Mouse (Mus musculus) liver, embryonic 13.5 days (tissue): ENCODE data around the gene Hdgf. TPM values are rescaled to one million over a fixed set of nuclear protein-coding genes. Genes with fewer than 3 reads are reported as not detected.
"Not testable (repeated sequence)": the region's sequence is repeated elsewhere in the genome, so short reads cannot be mapped to it uniquely, and the experiment has no call there.

ENCODE experiments used
- ATAC-seq: fragments of 200-750 bp; cut with Nextera tagmentation; 2 replicates; pipeline ENCODE4 v1.8.0; 2017; ENCODE audit warnings: low read depth, mild to moderate bottlenecking, moderate number of reproducible peaks, moderate library complexity
- DNase-seq: peaks from one replicate; pipeline ENCODE4 v3.0.0; 2022
- H3K27ac ChIP-seq: fragments of 300-500 bp; sonication (generic); 2 replicates; pipeline ENCODE4 v1.5.1; 2015; ENCODE audit warnings: moderate library complexity, mild to moderate bottlenecking, inconsistent platforms
- H3K27me3 ChIP-seq: fragments of 300-500 bp; sonication (generic); 2 replicates; pipeline ENCODE4 v1.6.1; 2015; ENCODE audit warnings: mild to moderate bottlenecking, inconsistent platforms
- H3K36me3 ChIP-seq: fragments of 300-500 bp; sonication (generic); 2 replicates; pipeline ENCODE4 v1.6.1; 2015; ENCODE audit warnings: mild to moderate bottlenecking, inconsistent platforms
- H3K4me1 ChIP-seq: fragments of 300-500 bp; sonication (generic); replicated peaks from 2 replicates; pipeline ENCODE4 v1.6.1; 2015; ENCODE audit warnings: inconsistent platforms
- H3K4me2 ChIP-seq: fragments of 300-500 bp; sonication (generic); 2 replicates; pipeline ENCODE4 v1.6.1; 2015; ENCODE audit warnings: inconsistent platforms, mild to moderate bottlenecking, moderate library complexity
- H3K4me3 ChIP-seq: fragments of 300-500 bp; sonication (generic); replicated peaks from 2 replicates; pipeline ENCODE4 v1.5.1; 2015; ENCODE audit warnings: mild to moderate bottlenecking, inconsistent platforms
- H3K9ac ChIP-seq: fragments of 300-500 bp; sonication (generic); 2 replicates; pipeline ENCODE4 v1.6.1; 2015; ENCODE audit warnings: mild to moderate bottlenecking, inconsistent platforms
- H3K9me3 ChIP-seq: fragments of 300-500 bp; sonication (generic); replicated peaks from 2 replicates; pipeline ENCODE4 v1.6.1; 2016; ENCODE audit warnings: inconsistent platforms
- WGBS: fragments of 180-500 bp; shearing (Covaris S2); methylation state at CpG from one replicate; pipeline ENCODE4 v1.1.7; 2015; ENCODE audit not compliant: insufficient replicate concordance; 5-methylcytosine and 5-hydroxymethylcytosine counted together
- polyA plus RNA-seq: library from polyadenylated mRNA; unstranded; fragments of >200 nt; fragmentation: Nextera tagmentation; extraction: Ambion mirVana; gene quantifications from 2 replicates; pipeline ENCODE4 v1.2.1, GENCODE M21; 2015

The Hdgf gene
- 263 and 283 TPM in 2 replicates for polyA plus RNA-seq

- peaks cover 72% of the 10 kb centered on the region for H3K4me1 ChIP-seq
- peak within 1 kb of the TSS; percentile 99 for H3K4me3 ChIP-seq
- H3K36me3 ChIP-seq: peaks cover 19% of the 10 kb centered on the region
- no peaks in the 10 kb centered on the region for H3K27me3 ChIP-seq
- ATAC-seq (peak; percentile 84), DNase-seq (peak; percentile 94)
- H3K9me3 ChIP-seq: no peaks in the 10 kb centered on the region
- under 1% methylated on average over 57 of the region's 57 CpGs for whole genome bisulfite sequencing
- H3K9ac ChIP-seq: peak within 1 kb of the TSS; percentile 100
- peak within 1 kb of the TSS; percentile 95 for H3K4me2 ChIP-seq
- peak within 1 kb of the TSS; percentile 95 for H3K27ac ChIP-seq
Measured at GRCm38 (mm10) chr3:87905880-87906485, at the start of gene Hdgf. Gene Hdgf, plus strand, starts transcription at chr3:87906321.

- Histone ChIP-seq H3K9ac (no peak overlapping the region), H3K4me2 (no peak overlapping the region), H3K27me3 (no peaks in the 10 kb centered on the region), H3K27ac (no peak overlapping the region), H3K36me3 (peaks cover 64% of the 10 kb centered on the region), H3K4me3 (no peak overlapping the region), H3K9me3 (no peaks in the 10 kb centered on the region), H3K4me1 (no peaks in the 10 kb centered on the region)
- no peak for DNase-seq
- WGBS: 87% methylated on average over 8 of the region's 8 CpGs
- ATAC-seq: no peak
Measured at GRCm38 (mm10) chr3:87857666-87858065, 48.5 kb upstream of the Hdgf start.

GRCm38 (mm10) chr3:87859813-87860212 lies 46.3 kb upstream of the Hdgf start:
- Histone ChIP-seq H3K9ac (no peak overlapping the region), H3K9me3 (no peaks in the 10 kb centered on the region), H3K36me3 (peaks cover 80% of the 10 kb centered on the region), H3K27ac (no peak overlapping the region), H3K4me2 (no peak overlapping the region), H3K4me3 (no peak overlapping the region), H3K4me1 (no peaks in the 10 kb centered on the region), H3K27me3 (no peaks in the 10 kb centered on the region)
- 35% methylated on average over 3 of the region's 3 CpGs for WGBS
- DNase-seq: peak; percentile 19
- no peak for ATAC-seq

GRCm38 (mm10) chr3:87864111-87864510 lies 42.0 kb upstream of the Hdgf start:
- not testable (repeated sequence) for H3K27me3 ChIP-seq, H3K9ac ChIP-seq, H3K27ac ChIP-seq, H3K4me3 ChIP-seq, H3K4me1 ChIP-seq, ATAC-seq, H3K4me2 ChIP-seq, H3K9me3 ChIP-seq, DNase-seq
- WGBS: 79% methylated on average over 4 of the region's 4 CpGs
- H3K36me3 ChIP-seq: peaks cover 91% of the 10 kb centered on the region

GRCm38 (mm10) chr3:87877730-87878129 lies 28.4 kb upstream of the Hdgf start:
- no peak for ATAC-seq
- H3K4me2 ChIP-seq: no peak overlapping the region
- 90% methylated on average over 4 of the region's 4 CpGs for WGBS
- peaks cover 60% of the 10 kb centered on the region for H3K36me3 ChIP-seq
- no peak for DNase-seq
- no peak overlapping the region for H3K9ac ChIP-seq
- no peaks in the 10 kb centered on the region for H3K27me3 ChIP-seq
- H3K27ac ChIP-seq: no peak overlapping the region
- peaks cover 4% of the 10 kb centered on the region for H3K4me1 ChIP-seq
- no peak overlapping the region for H3K4me3 ChIP-seq
- no peaks in the 10 kb centered on the region for H3K9me3 ChIP-seq

DNA sequence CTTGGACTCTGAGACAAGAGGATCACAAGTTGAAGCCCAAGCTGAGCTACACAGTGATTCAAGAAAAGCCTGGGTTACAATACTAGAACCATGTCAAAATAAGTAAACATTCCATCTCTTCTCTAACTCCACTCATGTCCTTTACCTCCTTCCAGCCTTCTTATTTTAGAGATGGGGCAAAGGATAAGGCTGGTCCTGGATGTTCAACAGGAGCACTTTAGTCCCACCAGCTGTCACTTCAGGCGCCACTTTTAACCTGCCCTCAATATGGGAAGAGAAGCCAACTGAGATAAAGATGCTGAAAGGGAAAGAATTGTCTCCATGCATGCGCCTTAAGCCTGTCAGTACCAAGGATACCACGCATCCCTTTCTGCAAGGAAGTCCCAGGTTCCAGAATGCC lies 21.8 kb upstream of the Hdgf start:
- H3K4me2 ChIP-seq: peak overlapping the region; percentile 80
- H3K9me3 ChIP-seq: 0 out of 2 replicates have a peak, but pooled peaks cover 3% of the 10 kb centered on the region
- DNase-seq (no peak), ATAC-seq (no peak)
- H3K4me1 ChIP-seq: peaks cover 29% of the 10 kb centered on the region
- H3K27ac ChIP-seq: peak overlapping the region; percentile 90
- WGBS: 0% methylated on average over 3 of the region's 3 CpGs
- H3K36me3 ChIP-seq: peaks cover 24% of the 10 kb centered on the region
- no peaks in the 10 kb centered on the region for H3K27me3 ChIP-seq
- H3K9ac ChIP-seq: peak overlapping the region; percentile 97
- H3K4me3 ChIP-seq: peak overlapping the region; percentile 97

GRCm38 (mm10) chr3:87884708-87885251 lies 21.3 kb upstream of the Hdgf start:
- H3K9me3 ChIP-seq: 0 out of 2 replicates have a peak, but pooled peaks cover 3% of the 10 kb centered on the region
- H3K4me3 ChIP-seq: peak overlapping the region; percentile 97
- ATAC-seq (peak; percentile 3), DNase-seq (peak; percentile 37)
- H3K27ac ChIP-seq: peak overlapping the region; percentile 90
- peaks cover 23% of the 10 kb centered on the region for H3K36me3 ChIP-seq
- H3K4me1 ChIP-seq: peaks cover 29% of the 10 kb centered on the region
- WGBS: under 1% methylated on average over 28 of the region's 28 CpGs
- H3K27me3 ChIP-seq: no peaks in the 10 kb centered on the region
- H3K9ac ChIP-seq: peak overlapping the region; percentile 97
- H3K4me2 ChIP-seq: peak overlapping the region; percentile 80

GRCm38 (mm10) chr3:87885281-87886003 lies 20.7 kb upstream of the Hdgf start, which contains the start of gene Prcc:
Gene Prcc, minus strand, starts transcription at chr3:87885608.
- WGBS: under 1% methylated on average over 33 of the region's 33 CpGs
- 0 out of 2 replicates have a peak, but pooled peaks cover 3% of the 10 kb centered on the region for H3K9me3 ChIP-seq
- peak within 1 kb of the TSS; percentile 97 for H3K4me3 ChIP-seq
- no peaks in the 10 kb centered on the region for H3K27me3 ChIP-seq
- H3K36me3 ChIP-seq: peaks cover 16% of the 10 kb centered on the region
- H3K4me1 ChIP-seq: peaks cover 29% of the 10 kb centered on the region
- peak; percentile 91 for DNase-seq
- ATAC-seq: peak; percentile 94
- peak within 1 kb of the TSS; percentile 80 for H3K4me2 ChIP-seq
- peak within 1 kb of the TSS; percentile 90 for H3K27ac ChIP-seq
- H3K9ac ChIP-seq: peak within 1 kb of the TSS; percentile 97

- Histone ChIP-seq H3K27me3 (no peaks in the 10 kb centered on the region), H3K4me1 (peaks cover 29% of the 10 kb centered on the region), H3K27ac (peak overlapping the region; percentile 90), H3K4me2 (peak overlapping the region; percentile 80), H3K9ac (peak overlapping the region; percentile 44), H3K9me3 (0 out of 2 replicates have a peak, but pooled peaks cover 3% of the 10 kb centered on the region), H3K36me3 (peaks cover 12% of the 10 kb centered on the region), H3K4me3 (peak overlapping the region; percentile 97)
- DNase-seq (no peak), ATAC-seq (peak; percentile 6; the same call in 1 of the 2 replicates)
- 8% methylated on average over 10 of the region's 10 CpGs for WGBS
Measured at GRCm38 (mm10) chr3:87886004-87886365, 20.1 kb upstream of the Hdgf start.

- Histone ChIP-seq H3K4me1 (peaks cover 29% of the 10 kb centered on the region), H3K27ac (peak overlapping the region; percentile 90), H3K4me2 (peak overlapping the region; percentile 80), H3K9me3 (0 out of 2 replicates have a peak, but pooled peaks cover 3% of the 10 kb centered on the region), H3K9ac (peak overlapping the region; percentile 44; the same call in 1 of the 2 replicates), H3K36me3 (peaks cover 8% of the 10 kb centered on the region), H3K27me3 (no peaks in the 10 kb centered on the region), H3K4me3 (peak overlapping the region; percentile 97)
- WGBS: 82% methylated on average over 6 of the region's 6 CpGs
- ATAC-seq: no peak
- no peak for DNase-seq
Measured at GRCm38 (mm10) chr3:87886416-87886815, 19.7 kb upstream of the Hdgf start.

GRCm38 (mm10) chr3:87887400-87887799 lies 18.7 kb upstream of the Hdgf start:
- not testable (repeated sequence) for H3K4me2 ChIP-seq, H3K4me3 ChIP-seq, H3K9me3 ChIP-seq, DNase-seq, ATAC-seq, H3K27me3 ChIP-seq, H3K27ac ChIP-seq, H3K36me3 ChIP-seq, H3K9ac ChIP-seq
- peaks cover 27% of the 10 kb centered on the region for H3K4me1 ChIP-seq
- WGBS: 70% methylated on average over 4 of the region's 4 CpGs
